Mouse (Mus musculus) mouse trophoblast stem cell (cell line): ENCODE results near the gene Tanc2.

Source experiments
- in situ Hi-C, 2 experiments: fragments of 300-500 bp; cut with MseI, MboI; formaldehyde crosslinking; loops; 2 replicates in 1 of 2; 3 replicates in 1 of 2; pipeline ENCODE4 v1.15.1; 2025

The Tanc2 gene

GRCm38 (mm10) chr11:105922769-105923663 is 333.2 kb downstream of the Tanc2 start:
- in situ Hi-C loops: no loop called here

- in situ Hi-C loops: loop anchor here in 1 of 2 experiments (5.0 kb wide), 1 partner anchor 95 kb away; no protein-coding TSS in a partner anchor
These were observed 337.6 kb downstream of the Tanc2 start for GRCm38 (mm10) chr11:105927065-105928030.

- in situ Hi-C loops: loop anchor here in 1 of 2 experiments (5.0 kb wide), 1 partner anchor 94 kb away; no protein-coding TSS in a partner anchor
These were observed 338.4 kb downstream of the Tanc2 start for GRCm38 (mm10) chr11:105928171-105928570.

GRCm38 (mm10) chr11:105931380-105931779 is 341.6 kb downstream of the Tanc2 start:
- in situ Hi-C loops: no loop called here

GRCm38 (mm10) chr11:105933746-105934145 is 344.0 kb downstream of the Tanc2 start:
- in situ Hi-C loops: no loop called here

- in situ Hi-C loops: no loop called here
These were observed 344.5 kb downstream of the Tanc2 start for GRCm38 (mm10) chr11:105934303-105934711.

- in situ Hi-C loops: no loop called here
These were observed 345.0 kb downstream of the Tanc2 start for GRCm38 (mm10) chr11:105934816-105935215.

GRCm38 (mm10) chr11:105935496-105935895 is 345.7 kb downstream of the Tanc2 start:
- in situ Hi-C loops: no loop called here

- in situ Hi-C loops: no loop called here
These were observed 346.4 kb downstream of the Tanc2 start for GRCm38 (mm10) chr11:105936200-105936599.

- in situ Hi-C loops: no loop called here
These were observed 347.2 kb downstream of the Tanc2 start for GRCm38 (mm10) chr11:105936974-105937373.

- in situ Hi-C loops: no loop called here
These were observed 349.0 kb downstream of the Tanc2 start for GRCm38 (mm10) chr11:105938771-105939170.

GRCm38 (mm10) chr11:105941973-105942372 is 352.2 kb downstream of the Tanc2 start:
- in situ Hi-C loops: no loop called here

- in situ Hi-C loops: no loop called here
These were observed 353.6 kb downstream of the Tanc2 start for GRCm38 (mm10) chr11:105943133-105944102.

GRCm38 (mm10) chr11:105944126-105944621 is 354.4 kb downstream of the Tanc2 start:
- in situ Hi-C loops: no loop called here

- in situ Hi-C loops: no loop called here
These were observed 355.2 kb downstream of the Tanc2 start for GRCm38 (mm10) chr11:105944770-105945672.

GRCm38 (mm10) chr11:105946694-105947154 is 356.9 kb downstream of the Tanc2 start:
- in situ Hi-C loops: no loop called here

- in situ Hi-C loops: no loop called here
These were observed 358.5 kb downstream of the Tanc2 start for GRCm38 (mm10) chr11:105948255-105948654.

- in situ Hi-C loops: no loop called here
These were observed 360.7 kb downstream of the Tanc2 start for GRCm38 (mm10) chr11:105950519-105950918.

GRCm38 (mm10) chr11:105951601-105952044 is 361.8 kb downstream of the Tanc2 start:
- in situ Hi-C loops: no loop called here
